Mouse (Mus musculus): ENCODE measurements at regions not wholly inside any gene's neighbourhood (a gene's known extent, or its start where the extent isn't known, plus 50 kb on each side); places are given as distances from the start of the nearest gene placed in this dataset.

DNA sequence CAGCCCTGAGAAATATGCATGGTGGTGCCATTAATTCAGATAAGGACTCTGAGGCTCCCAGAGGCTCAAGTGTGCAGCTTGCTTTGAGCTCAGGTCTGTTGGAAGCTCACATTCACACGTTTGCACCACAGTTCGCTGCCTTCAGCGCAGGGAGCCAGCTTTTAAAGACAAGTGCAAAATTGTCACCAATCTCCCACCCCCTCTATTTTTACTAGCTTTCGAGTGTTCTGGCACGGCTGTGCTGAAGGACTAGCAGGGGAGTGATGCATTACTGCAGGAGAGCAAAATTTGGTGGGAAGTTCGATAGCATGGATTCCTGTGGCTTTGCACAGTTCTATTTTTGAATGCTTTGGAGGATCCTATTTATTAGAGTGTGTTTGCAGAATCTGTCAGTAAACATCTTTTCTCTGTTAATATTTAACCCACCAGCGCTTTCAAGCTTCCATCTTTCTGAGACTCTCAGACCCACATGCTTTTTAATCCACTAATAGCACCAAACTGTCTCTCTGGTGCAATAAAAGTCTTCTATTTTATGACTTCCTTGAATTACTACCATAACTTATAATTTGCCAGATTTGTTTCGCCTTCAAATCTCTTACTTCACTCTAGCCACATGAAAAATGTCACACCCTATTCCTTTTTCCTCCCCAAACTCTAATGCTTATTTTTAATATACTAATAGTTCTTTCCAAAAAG lies 453.6 kb downstream of the Hsfy2 start:
- no peak overlapping the region for H3K4me2 ChIP-seq
- no peaks in the 10 kb centered on the region for H3K9me3 ChIP-seq
- no peaks in the 10 kb centered on the region for H3K36me3 ChIP-seq
- H3K9ac ChIP-seq = no peak overlapping the region
- no peak overlapping the region for H3K27ac ChIP-seq (replicated peaks)
- WGBS = 79% methylated on average over 8 of the region's 8 CpGs
- no peaks in the 10 kb centered on the region for H3K27me3 ChIP-seq
- no peak overlapping the region for H3K4me3 ChIP-seq
- no peak for ATAC-seq (ENCODE audit: low FRiP score, low read depth)
- no peaks in the 10 kb centered on the region for H3K4me1 ChIP-seq (replicated peaks)

DNA sequence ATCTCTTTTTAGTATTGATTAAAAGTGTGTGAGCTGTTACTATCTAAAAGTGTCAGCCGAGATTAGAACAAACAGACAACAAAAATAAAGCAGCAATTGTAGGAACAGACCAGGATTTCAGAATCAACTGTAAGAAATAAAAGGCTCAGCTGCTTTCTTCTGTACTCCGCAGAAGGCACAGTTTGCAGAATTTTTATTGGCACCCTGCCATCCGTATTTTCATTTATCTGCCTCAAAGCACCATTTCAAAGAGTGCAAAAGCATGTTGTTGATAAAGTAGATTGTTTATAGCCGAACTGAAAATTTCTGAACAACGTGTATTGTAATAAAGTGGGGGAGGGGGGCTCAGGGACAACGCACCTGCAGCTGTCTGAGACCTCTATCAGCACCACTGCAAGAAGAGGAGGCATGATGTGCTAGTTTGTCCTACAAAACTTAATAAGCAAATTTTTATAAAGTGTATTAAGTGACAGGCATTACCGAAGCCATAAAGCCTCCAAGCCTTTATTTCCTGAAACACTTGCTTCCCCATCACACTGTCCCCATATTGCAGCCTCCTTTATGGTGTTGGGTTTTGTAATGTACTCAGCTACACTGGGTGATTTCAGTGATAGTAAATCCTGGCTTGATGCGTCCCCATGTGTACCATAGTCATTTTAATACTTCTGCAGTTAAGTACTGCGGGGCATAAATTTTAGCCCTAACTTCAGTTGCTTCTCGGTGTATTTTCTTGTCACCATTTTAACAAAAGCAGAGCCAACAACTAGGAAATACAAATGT lies 457.8 kb downstream of the Hsfy2 start:
- ATAC-seq (ENCODE audit: low FRiP score, low read depth) = no peak
- H3K4me3 ChIP-seq = no peak overlapping the region
- H3K4me1 ChIP-seq (replicated peaks) = no peaks in the 10 kb centered on the region
- no peak overlapping the region for H3K4me2 ChIP-seq
- no peaks in the 10 kb centered on the region for H3K36me3 ChIP-seq
- no peaks in the 10 kb centered on the region for H3K9me3 ChIP-seq
- no peak overlapping the region for H3K27ac ChIP-seq (replicated peaks)
- 74% methylated on average over 10 of the region's 10 CpGs for WGBS
- no peak overlapping the region for H3K9ac ChIP-seq
- H3K27me3 ChIP-seq = no peaks in the 10 kb centered on the region

DNA sequence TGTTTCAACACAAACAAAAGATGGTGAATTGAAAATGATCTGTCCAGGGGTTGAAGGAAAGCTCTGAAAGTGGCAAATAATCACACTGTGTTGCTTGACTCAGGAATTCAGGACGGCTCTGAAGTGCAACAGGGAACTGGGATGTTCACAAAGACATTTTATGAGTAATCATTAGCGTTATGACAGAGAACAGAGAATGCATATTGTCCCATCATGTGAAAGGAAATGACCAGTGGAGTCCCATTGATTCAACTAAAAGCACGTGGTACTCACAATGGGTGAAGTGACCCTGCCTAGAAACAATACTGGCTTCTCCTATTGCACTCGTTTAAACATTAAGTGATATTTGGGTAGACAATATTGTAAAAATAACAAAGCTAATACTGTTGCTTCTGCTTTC lies 466.1 kb downstream of the Hsfy2 start:
- H3K4me3 ChIP-seq = no peak overlapping the region
- no peak overlapping the region for H3K9ac ChIP-seq
- no peaks in the 10 kb centered on the region for H3K27me3 ChIP-seq
- no peaks in the 10 kb centered on the region for H3K4me1 ChIP-seq (replicated peaks)
- no peak overlapping the region for H3K27ac ChIP-seq (replicated peaks)
- no peak for ATAC-seq (ENCODE audit: low FRiP score, low read depth)
- H3K36me3 ChIP-seq = no peaks in the 10 kb centered on the region
- no peaks in the 10 kb centered on the region for H3K9me3 ChIP-seq
- WGBS = 46% methylated on average over 4 of the region's 4 CpGs
- H3K4me2 ChIP-seq = no peak overlapping the region

DNA sequence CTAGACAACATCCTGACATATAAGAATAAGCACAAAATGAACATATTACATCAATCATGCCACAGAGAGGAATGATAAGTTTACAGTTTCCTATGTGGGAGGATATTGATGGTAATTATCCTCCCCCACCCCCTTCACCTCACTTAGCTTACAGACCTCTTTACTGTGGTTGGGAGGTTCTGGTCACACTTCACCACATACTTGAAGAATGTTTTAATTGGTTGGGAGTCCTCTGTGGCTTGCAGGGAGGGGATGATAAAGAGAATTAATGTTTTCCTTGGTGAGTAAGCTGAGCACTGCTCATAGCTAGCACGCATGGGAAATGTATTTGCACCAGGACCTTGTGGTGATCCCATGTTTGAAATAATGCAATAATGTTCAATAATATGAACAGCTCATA lies 468.5 kb downstream of the Hsfy2 start:
- Histone ChIP-seq H3K27me3 (no peaks in the 10 kb centered on the region), H3K36me3 (no peaks in the 10 kb centered on the region), H3K9me3 (no peaks in the 10 kb centered on the region), H3K4me2 (no peak overlapping the region), H3K4me3 (no peak overlapping the region), H3K27ac (replicated peaks) (no peak overlapping the region), H3K9ac (no peak overlapping the region), H3K4me1 (replicated peaks) (no peaks in the 10 kb centered on the region)
- WGBS = 77% methylated on average over 1 of the region's 1 CpGs
- ATAC-seq (ENCODE audit: low FRiP score, low read depth) = no peak

DNA sequence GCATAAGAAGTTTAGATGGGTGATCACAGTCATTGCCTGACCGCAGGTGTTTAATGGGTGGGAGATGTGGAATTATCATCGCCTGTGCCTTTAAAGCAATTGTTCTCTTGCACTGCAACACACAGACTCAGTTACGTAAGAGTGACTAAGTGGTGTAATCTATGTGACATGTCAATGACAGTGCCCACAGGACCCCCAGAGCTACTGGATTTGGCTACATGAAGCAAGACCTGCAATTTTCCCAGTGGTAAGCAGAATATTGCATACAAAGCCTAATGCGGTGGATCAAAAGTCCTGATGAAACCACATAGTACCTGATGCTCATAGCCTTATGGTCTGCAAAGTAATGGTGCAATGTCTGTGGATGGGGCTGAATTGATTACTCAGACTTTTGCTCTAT lies 469.2 kb downstream of the Hsfy2 start:
- WGBS = 88% methylated on average over 4 of the region's 4 CpGs
- H3K9me3 ChIP-seq = no peaks in the 10 kb centered on the region
- H3K4me1 ChIP-seq (replicated peaks) = no peaks in the 10 kb centered on the region
- no peak overlapping the region for H3K27ac ChIP-seq (replicated peaks)
- H3K36me3 ChIP-seq = no peaks in the 10 kb centered on the region
- no peaks in the 10 kb centered on the region for H3K27me3 ChIP-seq
- no peak for ATAC-seq (ENCODE audit: low FRiP score, low read depth)
- no peak overlapping the region for H3K4me2 ChIP-seq
- no peak overlapping the region for H3K4me3 ChIP-seq
- H3K9ac ChIP-seq = no peak overlapping the region

DNA sequence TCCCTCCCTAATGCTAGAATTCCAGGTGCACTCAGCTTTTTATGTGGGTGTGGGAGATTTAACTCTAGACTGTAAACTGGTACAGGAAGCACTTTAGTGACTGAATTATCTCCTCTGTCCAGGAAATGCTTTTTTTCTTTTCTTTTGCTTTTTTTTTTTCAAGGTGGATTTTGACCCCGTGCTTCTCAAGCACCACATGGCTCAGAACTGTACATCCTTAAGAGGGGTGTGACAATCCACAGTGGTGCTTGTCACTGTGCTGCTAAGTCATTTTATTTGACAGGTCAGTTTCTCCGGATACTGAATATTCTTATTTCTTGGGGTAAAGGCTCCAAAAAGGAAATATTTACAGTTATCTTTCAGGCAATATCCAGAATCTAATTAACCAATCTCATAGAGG lies 472.0 kb downstream of the Hsfy2 start:
- no peak overlapping the region for H3K4me3 ChIP-seq
- no peak overlapping the region for H3K4me2 ChIP-seq
- no peak for ATAC-seq (ENCODE audit: low FRiP score, low read depth)
- no peak overlapping the region for H3K9ac ChIP-seq
- no peaks in the 10 kb centered on the region for H3K36me3 ChIP-seq
- no peaks in the 10 kb centered on the region for H3K4me1 ChIP-seq (replicated peaks)
- 88% methylated on average over 2 of the region's 2 CpGs for WGBS
- H3K9me3 ChIP-seq = no peaks in the 10 kb centered on the region
- H3K27me3 ChIP-seq = no peaks in the 10 kb centered on the region
- H3K27ac ChIP-seq (replicated peaks) = no peak overlapping the region

DNA sequence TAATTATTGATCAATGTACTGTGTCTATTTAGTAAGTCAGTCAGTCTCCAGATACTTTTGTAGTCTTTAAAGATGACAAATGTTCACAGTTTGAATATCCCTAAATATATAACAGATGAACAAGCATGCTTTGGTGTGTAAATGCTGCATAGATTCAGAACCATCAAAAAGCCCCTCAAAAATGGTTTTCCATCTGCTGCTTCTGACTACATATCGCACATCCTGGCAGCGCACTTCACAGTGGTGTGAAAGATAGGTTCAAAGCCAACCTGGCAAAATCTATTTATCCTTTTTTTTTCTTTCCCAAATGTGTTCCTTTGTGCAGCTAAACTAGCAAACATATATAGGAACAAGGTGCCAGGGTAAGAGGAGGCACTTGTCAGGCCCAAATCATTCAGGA lies 472.9 kb downstream of the Hsfy2 start:
- H3K4me1 ChIP-seq (replicated peaks) = no peaks in the 10 kb centered on the region
- H3K9me3 ChIP-seq = no peaks in the 10 kb centered on the region
- no peak overlapping the region for H3K4me3 ChIP-seq
- WGBS = 97% methylated on average over 2 of the region's 2 CpGs
- no peak for ATAC-seq (ENCODE audit: low FRiP score, low read depth)
- H3K27ac ChIP-seq (replicated peaks) = no peak overlapping the region
- no peaks in the 10 kb centered on the region for H3K27me3 ChIP-seq
- no peak overlapping the region for H3K9ac ChIP-seq
- H3K36me3 ChIP-seq = no peaks in the 10 kb centered on the region
- no peak overlapping the region for H3K4me2 ChIP-seq

DNA sequence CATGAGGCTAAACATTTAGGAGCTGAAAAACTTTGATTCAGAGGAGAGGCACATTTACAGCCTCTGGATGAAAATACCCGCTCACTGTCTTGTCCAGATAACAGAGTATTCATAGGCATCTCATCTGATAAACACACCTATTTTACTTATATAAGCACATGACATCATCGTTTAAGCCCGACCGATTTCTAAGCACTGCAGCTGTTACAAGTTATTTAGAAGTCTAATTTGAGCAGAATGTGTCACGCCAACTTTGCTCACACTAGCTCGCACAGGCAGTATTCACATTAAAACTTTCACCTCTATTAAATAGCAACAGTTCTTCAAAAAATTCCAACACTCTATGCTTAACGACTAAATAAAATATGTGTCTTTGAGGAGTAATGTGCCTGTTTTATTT lies 506.3 kb downstream of the Hsfy2 start:
- Histone ChIP-seq H3K36me3 (no peaks in the 10 kb centered on the region), H3K4me1 (replicated peaks) (no peaks in the 10 kb centered on the region), H3K27me3 (no peaks in the 10 kb centered on the region), H3K27ac (replicated peaks) (no peak overlapping the region), H3K9ac (no peak overlapping the region), H3K9me3 (no peaks in the 10 kb centered on the region), H3K4me3 (no peak overlapping the region), H3K4me2 (no peak overlapping the region)
- WGBS = 74% methylated on average over 7 of the region's 7 CpGs
- no peak for ATAC-seq (ENCODE audit: low FRiP score, low read depth)

DNA sequence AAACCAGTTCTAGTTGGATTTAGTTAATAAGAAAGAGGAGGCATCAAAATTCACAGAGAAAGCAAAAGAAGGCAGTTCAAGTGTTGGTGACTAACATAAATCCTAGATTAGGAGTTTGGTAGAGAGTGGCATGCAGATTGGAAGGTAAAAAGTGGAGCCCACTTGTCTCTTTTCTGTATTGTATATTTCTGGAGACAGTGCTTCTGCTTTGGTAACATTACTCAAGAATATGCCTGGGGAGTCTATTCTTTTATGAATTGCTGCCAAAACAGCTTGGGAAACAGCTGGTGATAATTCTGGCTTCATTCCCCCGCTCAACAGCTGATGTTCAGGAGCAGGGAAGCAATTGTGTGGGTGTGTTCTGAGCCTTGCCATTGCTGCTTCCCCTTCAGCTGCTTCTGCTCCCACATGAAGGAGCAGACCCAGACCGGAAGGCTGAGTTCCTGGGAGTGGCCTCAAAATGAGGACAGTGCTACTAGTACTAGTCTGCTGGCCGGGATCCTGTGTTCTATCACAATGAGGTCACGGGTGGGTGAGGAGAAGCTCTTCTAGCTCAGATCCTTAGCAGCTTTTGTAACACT lies 547.9 kb downstream of the Hsfy2 start:
- no peak overlapping the region for H3K27ac ChIP-seq (replicated peaks)
- no peak overlapping the region for H3K4me2 ChIP-seq
- H3K27me3 ChIP-seq = no peaks in the 10 kb centered on the region
- no peaks in the 10 kb centered on the region for H3K4me1 ChIP-seq (replicated peaks)
- no peak for ATAC-seq (ENCODE audit: low FRiP score, low read depth)
- H3K36me3 ChIP-seq = no peaks in the 10 kb centered on the region
- 67% methylated on average over 4 of the region's 4 CpGs for WGBS
- H3K9ac ChIP-seq = no peak overlapping the region
- no peaks in the 10 kb centered on the region for H3K9me3 ChIP-seq
- H3K4me3 ChIP-seq = no peak overlapping the region

DNA sequence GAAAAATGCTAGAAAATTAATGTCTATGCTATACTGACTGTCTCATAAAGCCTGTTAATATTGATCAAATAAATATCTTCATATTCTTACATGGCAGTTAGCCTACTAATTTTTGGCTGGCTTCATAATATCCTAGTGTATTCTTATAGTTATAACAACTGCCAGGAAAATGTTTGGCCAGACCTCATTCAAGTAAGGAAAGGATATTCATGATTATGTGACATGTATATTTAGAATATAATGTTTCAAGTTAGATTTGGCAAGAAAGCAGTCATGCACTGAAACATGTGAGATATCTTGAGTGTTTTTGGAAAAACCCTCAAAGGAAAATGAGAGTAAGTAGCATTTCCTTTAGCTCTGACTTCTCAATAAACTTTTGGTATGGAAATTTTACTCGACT lies 548.9 kb downstream of the Hsfy2 start:
- H3K4me2 ChIP-seq = no peak overlapping the region
- no peaks in the 10 kb centered on the region for H3K36me3 ChIP-seq
- H3K4me1 ChIP-seq (replicated peaks) = no peaks in the 10 kb centered on the region
- no peak for ATAC-seq (ENCODE audit: low FRiP score, low read depth)
- H3K4me3 ChIP-seq = no peak overlapping the region
- no peaks in the 10 kb centered on the region for H3K27me3 ChIP-seq
- H3K27ac ChIP-seq (replicated peaks) = no peak overlapping the region
- 73% methylated on average over 1 of the region's 1 CpGs for WGBS
- H3K9me3 ChIP-seq = no peaks in the 10 kb centered on the region
- no peak overlapping the region for H3K9ac ChIP-seq

DNA sequence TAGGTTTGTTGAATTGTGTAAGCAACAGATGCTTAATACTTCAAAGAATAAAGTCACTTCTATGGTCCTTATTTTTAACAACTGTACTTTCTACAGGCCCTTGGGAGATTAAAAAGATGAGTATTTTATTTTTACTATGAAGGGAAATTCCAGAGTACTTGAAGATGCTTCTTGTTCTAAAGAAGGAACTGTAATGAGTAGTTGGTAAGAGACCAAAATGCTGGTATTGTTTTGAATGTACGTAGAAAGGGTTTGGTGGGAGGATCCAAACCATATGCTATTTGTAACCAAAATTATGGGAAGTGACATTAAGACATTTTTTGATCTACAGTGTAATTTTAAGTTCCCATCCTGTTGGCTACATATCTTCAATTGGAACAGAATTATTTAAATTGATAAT lies 560.5 kb downstream of the Hsfy2 start:
- ATAC-seq (ENCODE audit: low FRiP score, low read depth) = no peak
- no peaks in the 10 kb centered on the region for H3K27me3 ChIP-seq
- 90% methylated on average over 1 of the region's 1 CpGs for WGBS
- H3K4me3 ChIP-seq = no peak overlapping the region
- no peaks in the 10 kb centered on the region for H3K4me1 ChIP-seq (replicated peaks)
- no peak overlapping the region for H3K27ac ChIP-seq (replicated peaks)
- no peak overlapping the region for H3K4me2 ChIP-seq
- no peaks in the 10 kb centered on the region for H3K36me3 ChIP-seq
- H3K9ac ChIP-seq = no peak overlapping the region
- no peaks in the 10 kb centered on the region for H3K9me3 ChIP-seq

DNA sequence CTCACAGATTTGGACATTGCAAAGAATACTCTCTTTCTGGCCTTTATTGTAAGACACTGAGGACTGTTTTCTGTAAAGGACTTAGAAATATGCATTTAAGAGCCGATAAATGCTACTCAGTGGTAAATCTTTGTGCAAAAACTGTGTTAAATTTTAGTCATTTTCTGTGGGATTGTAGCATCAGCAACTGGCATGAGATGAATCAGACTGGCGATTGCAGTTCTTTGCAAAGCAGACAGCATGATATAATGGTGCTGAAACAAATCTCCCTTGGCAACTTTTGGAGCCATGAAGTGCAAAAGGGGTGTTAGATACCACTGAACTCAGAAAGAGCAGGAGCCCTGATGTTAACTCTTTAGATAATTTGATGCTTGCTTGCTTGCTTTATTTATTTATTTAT lies 565.0 kb downstream of the Hsfy2 start:
- no peak for ATAC-seq (ENCODE audit: low FRiP score, low read depth)
- Histone ChIP-seq H3K27ac (replicated peaks) (no peak overlapping the region), H3K9ac (no peak overlapping the region), H3K4me1 (replicated peaks) (no peaks in the 10 kb centered on the region), H3K4me3 (no peak overlapping the region), H3K36me3 (no peaks in the 10 kb centered on the region), H3K27me3 (no peaks in the 10 kb centered on the region), H3K4me2 (no peak overlapping the region), H3K9me3 (no peaks in the 10 kb centered on the region)
- WGBS = 78% methylated on average over 2 of the region's 2 CpGs

Measured in hindbrain, embryonic 15.5 days (tissue).